Mouse (Mus musculus) neural tube, postnatal 0 days (tissue): Measurements from ENCODE around the gene Rab44. TPM values are rescaled to one million over a fixed set of nuclear protein-coding genes. Genes with fewer than 3 reads are reported as not detected.

Experiments
- polyA plus RNA-seq: library from polyadenylated mRNA; unstranded; fragments of >200 nt; fragmentation: Nextera tagmentation; extraction: Ambion mirVana; gene quantifications from 2 replicates; pipeline ENCODE4 v1.2.1, GENCODE M21; 2015

Rab44 gene
- polyA plus RNA-seq = 0.15 TPM in 1 of 2 replicates, not detected in the other

GRCm38 (mm10) chr17:29113591-29114352, at the start of gene Rab44:
Rab44 (plus strand) TSS chr17:29114145.

GRCm38 (mm10) chr17:29090776-29091175, 23.2 kb upstream of the Rab44 start, which contains the start of gene Cdkn1a:
Cdkn1a (plus strand) TSS chr17:29090976.

Other genes starting within 250 kb of the Rab44 start
- gene 4930539E08Rik, start 198.8 kb upstream of the Rab44 start, polyA plus RNA-seq = 1.1 and 1.7 TPM in 2 replicates
- gene Pxt1, start 170.3 kb upstream of the Rab44 start, polyA plus RNA-seq = 0.23 TPM in 2 replicates
- 48.4 TPM in 2 replicates for gene Kctd20, start 162.2 kb upstream of the Rab44 start, polyA plus RNA-seq
- gene Stk38, start 106.2 kb upstream of the Rab44 start, polyA plus RNA-seq = 43.8 and 50.4 TPM in 2 replicates
- 254 and 261 TPM in 2 replicates for gene Srsf3, start 81.5 kb upstream of the Rab44 start, polyA plus RNA-seq
- gene Cdkn1a, start 23.2 kb upstream of the Rab44 start, polyA plus RNA-seq = 201 and 212 TPM in 2 replicates
- 102 and 109 TPM in 2 replicates for gene Cpne5, start 124.0 kb downstream of the Rab44 start, polyA plus RNA-seq
- gene Ppil1, start 150.0 kb downstream of the Rab44 start, polyA plus RNA-seq = 81.7 and 86.5 TPM in 2 replicates
- gene BC004004, start 154.6 kb downstream of the Rab44 start, polyA plus RNA-seq = 126 and 127 TPM in 2 replicates
- gene Pi16, start 203.5 kb downstream of the Rab44 start, polyA plus RNA-seq = 4.7 TPM in 2 replicates
- gene Mtch1, start 233.8 kb downstream of the Rab44 start, polyA plus RNA-seq = 628 and 644 TPM in 2 replicates
- 6.8 and 7.8 TPM in 2 replicates for gene Fgd2, start 246.8 kb downstream of the Rab44 start, polyA plus RNA-seq